Mouse (Mus musculus): ENCODE measurements around the gene Colq.

Colq gene

DNA sequence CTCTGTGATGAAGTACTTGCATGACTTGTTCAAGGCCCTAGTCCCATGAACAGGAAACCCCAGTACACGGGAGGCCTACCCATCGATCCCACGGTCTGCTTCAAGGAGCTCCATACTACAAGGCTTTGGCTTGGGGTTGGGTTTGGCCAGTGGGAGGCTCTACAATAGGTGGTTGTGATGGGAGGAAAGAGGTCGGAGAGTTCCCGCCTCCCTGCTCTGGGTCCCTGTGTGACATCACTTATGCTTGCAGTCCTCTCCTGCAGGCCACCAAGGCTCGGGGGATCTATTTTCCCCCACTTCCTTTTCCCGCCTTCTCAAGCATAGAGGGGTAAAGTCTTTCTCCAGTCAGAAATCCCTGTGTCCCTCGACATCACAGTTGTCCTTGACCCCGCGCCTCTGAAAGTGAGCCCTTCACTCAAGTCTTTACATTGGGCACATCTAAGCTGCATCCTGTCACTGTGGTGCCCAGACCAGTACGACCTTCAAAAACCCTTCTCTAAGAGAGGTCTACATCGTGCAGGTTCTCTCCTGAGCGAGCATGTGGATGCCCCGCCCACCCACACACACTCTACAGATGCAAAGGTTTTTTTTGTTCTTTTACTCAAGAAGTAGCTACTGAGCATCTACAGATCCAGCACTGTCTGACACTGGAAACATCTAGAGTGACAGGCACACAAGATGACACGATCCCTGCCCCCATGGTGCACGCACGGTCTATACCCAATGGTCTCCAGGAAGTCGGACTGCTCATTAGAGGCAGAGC, 16.1 kb downstream of the Colq start:
- no peak for DNase-seq

DNA sequence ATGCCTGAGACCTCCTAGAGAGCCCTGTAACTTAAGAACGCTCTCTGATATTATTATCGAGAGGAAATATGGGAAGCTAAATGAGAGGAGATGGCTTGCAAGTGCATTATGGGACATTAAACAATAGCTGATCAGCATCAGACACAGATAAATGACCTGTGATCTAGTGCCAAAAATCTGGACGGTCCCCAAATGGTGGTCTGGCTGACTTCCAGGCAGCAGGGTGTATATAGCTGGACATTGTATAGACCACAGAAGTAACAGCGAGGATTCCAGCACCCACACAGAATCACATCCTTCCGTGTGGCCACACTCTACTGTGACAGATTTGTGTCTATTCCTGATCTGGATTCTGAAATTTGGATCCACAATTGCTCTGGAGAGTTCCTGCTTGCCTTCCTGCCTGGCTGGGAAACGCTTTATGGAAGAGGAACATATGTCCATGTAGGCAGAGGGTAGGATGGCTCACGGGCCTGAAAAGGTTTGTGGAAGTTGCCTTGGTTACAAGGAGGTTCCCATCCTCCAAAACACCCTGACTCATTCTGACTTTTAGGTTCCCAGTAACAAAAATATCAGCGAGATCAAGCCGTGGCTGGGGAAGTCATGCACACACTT, 18.5 kb downstream of the Colq start:
- peak; percentile 17 for DNase-seq

DNA sequence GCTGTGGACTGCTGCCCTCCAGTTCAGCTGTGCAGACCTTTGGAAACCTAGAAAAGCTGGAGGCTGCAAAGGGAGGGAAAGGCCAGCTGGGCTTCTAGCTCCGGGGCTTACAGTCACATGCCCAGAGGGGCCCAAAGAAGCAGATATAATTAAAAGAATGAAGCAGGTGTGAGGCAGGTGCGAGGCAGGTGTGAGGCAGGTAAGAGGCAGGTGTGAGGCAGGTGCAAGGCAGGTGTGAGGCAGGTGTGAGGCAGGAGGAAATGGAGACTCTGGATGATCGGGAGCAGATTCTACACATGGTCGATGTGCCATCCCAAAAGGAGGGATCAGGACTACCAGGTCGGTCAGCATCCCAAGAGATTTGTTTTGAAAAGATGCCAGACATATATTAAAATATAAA, 19.7 kb downstream of the Colq start:
- DNase-seq: no peak

DNA sequence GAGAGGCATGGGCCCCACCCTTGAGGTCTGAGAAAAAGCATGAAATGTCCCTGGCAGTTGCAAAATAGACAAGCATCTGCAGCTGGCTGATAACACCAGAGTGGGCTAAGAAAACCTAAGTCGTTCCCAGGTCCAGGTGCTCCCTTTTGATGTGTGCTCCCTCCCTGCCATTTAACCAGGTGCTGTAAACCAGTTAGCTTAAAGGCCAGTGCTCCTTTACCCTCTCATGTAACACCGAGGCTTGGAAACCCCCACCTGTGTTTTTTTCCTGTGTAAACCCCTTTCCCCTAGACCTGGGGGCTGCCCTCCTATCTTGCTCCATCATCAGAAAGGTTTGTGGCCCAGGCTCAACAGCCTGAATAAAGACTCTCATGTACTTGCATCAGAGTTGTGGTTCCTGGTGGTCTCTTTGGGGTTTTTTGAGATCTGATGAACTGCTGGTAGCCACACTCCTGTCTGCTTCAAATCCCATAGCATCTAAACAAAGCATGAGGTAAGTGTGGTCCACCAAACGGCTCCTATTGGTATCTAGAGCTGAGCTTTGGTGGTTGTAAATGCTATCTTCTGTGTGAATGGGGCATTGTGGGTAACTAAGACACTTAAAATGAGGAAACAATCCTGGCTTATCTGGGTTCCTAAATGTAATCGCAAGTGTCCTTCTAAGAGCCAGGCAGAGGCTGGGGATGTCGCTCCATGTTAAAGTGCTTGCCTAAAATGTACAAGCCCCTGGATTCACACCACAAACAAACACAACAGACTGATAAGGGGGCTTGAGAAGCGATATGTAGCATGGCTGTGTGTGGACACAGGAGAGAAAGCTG, 20.8 kb downstream of the Colq start:
- DNase-seq: no peak

DNA sequence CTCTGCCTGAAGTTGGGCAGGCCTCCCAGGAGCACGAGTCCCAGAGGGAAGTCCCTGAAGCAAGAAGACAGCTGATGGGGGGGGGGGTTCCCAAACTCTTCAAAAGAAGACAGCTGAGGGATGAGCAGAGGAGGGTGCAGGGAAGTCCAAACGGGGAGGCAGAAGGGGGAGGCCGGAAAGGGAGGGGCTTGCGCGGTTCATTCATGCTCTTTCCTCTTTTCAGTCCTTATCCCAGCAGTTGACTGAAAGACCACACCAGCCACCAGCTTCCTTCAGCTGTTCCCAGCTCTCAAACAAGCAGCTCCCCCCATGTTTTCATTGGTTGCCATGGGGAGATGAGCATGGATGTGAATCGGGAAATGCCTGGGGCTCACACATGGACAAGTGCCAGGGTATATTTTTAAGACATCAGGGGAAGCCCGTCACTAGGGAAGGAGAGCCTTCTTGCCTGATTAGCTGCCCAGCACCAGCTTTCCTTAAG, 22.0 kb downstream of the Colq start:
- no peak for DNase-seq

DNA sequence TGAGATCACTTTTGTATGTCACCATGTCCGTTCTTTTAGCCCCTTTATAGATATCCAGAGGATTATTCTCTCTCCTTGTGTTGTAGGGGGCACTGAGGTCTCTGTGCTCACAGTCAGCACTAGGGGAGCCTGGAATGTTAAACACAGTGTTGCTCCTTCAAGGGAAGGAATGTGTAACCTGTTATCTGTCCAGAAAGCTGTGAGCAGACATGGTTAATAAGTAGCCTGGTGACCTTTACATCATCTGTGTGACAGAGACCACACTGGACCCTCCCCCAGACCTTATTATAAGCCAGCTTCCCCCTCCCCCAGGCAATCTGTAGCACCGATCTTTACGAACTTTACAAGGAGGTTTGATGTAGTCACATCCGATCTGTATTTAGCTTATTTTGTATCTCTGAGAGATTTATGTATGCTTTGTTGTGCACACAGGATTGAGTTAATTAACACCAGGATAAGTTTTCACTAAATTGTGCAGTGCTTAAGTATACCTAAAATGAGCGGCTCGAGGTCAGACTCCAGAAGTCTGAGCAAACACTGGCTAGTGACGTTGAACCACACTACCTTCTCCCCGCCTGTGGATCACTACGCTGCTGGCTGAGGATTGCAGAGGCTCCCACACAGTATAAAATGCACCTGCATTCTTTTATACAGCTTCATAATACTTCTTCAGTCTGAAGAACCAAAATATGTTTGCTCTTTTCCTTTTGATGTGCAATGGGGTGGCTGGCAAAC, 25.5 kb downstream of the Colq start:
- no peak for DNase-seq

DNA sequence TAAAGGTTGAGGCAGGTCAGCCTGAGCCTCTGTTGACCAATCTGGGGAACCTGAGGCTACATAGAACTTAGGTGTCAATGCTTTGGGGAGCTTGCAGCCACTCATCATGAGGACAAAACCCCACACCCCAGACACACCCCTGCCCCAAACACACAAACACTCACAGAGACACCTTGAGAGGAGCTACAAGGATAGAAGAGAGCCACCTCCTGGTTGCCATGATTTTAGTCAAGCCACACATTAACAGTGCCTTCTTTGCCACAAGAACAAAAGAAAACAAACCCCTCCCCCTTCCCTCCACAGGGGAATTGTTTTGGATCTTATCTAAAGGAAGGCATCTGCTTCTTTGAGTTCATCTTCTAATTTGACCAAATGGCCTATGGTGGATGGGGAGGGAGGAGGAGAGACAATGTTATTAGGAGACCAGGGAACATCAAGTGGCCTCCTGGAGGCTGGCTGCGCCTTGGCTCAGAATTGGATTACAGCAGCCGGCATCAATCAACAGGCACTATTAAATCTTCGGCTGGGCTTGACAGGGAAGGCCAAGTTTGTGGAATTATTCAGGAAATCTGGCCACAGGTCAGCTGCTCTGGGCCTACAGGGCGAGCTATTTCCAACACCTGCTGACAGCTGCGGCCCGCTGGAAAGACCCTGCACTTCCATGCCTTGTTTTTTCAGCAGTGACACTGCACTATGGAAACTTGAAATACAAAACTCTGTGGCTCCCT, 26.5 kb downstream of the Colq start:
- no peak for DNase-seq

DNA sequence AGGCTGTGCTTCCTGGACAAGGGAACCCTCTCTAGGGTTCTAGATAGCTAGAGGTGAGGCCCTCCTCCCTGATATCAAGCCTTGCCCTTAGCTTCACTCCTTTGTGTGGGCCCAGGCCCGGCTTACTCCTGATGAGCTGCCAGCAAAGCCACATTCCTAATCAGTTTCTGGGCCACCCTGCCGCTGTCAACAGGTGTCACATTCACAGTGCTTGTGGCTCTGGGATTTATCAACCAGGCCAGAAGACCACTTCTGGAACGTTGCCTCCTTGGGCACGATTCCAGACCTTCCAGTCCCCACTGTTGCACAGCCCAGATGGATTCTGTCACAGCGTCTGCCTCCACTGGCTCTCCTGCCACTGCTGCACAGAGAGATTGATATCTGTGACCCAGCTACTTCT, 30.3 kb downstream of the Colq start:
- no peak for DNase-seq

DNA sequence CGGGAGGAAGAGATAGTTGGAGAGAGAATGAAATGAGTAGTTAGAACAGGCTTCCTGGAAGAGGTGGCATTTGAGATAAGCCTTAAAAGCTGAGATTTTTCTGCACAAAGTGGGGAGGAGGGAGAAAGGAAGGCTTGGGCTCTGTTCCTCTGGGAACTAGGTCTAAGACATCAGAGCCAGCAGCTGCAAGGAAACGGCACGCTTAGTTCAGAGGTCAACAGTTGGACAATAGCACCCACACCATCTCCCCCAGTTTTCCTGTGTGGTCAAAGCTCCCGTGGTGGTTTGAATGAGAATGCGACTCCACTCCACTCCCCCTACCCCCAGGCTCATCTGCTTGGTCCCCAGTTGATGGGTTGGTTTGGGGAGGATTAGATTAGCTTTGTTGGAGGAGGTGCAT, 31.9 kb downstream of the Colq start:
- DNase-seq: no peak

DNA sequence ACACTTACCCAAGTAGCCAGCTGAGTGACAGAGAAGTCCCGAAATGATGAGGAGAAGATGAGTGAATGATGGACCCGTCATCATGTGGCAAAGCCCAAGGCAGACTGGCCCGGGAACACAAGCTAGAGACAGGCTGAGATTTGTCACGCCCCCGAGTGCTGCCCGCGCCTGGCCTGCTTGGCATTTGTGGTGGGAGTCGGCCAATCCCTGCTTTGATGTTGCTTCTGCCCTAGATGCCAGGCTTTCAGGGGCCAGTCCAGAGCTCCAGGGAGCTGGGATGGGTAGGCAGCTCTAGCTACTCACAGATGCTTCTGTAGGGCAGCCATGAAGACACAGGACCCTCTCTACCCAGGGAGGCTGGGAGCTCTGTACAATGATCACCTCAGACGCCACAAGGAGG, 33.4 kb downstream of the Colq start:
- DNase-seq: no peak

DNA sequence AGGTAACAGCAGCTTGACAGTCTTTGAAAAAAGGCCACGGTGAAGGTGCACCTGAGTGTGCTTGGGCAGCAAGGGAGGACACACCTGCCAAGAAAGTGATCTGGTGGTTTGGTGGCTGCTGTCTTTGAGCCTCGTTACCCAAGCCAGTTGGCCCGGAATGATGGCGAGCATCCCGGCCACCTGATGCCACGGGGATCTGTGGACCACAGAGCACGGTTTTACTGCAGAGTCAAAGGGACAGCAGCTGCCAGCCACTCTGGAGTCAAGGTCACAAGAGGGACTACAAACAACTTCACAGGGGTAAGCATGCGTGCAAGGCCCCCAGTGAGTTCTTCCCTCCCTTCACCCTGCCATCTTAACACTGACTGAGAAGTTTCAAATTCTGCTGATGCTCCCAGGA, 33.9 kb downstream of the Colq start:
- peak; percentile 38 for DNase-seq

DNA sequence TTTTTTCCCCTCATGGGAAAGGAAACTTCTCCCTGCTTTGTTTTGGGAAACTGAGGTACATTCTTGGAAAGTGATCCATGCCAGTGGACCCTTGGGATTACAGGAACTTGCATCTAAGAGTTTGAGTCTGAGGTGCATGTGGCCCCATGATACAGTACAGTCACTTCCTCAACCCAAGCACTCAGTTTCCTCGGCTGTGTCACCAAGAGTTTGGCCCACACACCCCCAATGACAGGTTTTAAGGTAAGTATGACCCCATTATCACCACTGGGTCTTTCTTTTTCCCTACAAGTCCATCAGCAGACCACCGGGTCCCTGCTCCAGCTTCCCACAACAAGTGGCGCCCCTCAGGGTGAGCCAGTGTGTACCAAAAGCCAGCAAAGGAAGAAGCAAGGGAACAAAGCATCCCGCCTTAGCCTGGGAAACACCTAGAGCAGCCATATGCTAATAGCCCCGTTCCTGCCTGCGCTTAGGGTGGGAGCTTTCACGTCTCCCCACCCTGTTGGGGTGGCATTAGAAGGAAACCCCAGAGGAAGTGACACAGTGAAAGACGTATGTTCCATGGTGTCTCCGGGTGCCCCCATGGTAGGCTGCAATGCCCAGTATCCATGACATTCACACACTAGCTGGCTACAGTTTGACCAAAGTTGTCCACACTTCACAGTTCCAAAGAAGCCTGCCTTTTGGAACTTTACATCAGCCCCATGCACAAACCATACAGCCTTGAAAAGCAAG, 34.5 kb downstream of the Colq start:
- DNase-seq: no peak

DNA sequence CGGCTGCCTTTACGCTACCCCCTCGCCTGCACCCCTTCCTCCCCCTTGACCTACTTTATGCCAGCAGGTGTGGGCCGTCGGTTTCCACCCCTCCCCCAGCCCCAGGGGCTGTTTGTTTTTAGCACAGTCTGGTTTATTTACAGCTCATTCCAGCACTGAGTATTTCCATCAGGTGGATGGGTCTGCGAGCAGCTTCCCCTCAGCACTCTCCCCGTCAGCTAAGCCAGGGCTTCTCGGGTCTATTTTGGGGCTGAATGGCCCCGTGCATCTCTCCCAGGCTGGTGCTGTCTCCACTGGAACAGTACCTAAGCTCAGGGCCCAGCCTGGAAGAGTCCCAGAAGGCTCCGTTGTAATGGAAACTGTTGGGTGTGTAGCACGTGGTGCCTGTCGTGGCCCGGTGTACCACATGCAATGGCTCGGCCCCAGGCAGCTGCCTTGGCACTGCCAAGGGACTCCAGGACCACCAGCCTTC, 35.1 kb downstream of the Colq start:
- no peak for DNase-seq

DNA sequence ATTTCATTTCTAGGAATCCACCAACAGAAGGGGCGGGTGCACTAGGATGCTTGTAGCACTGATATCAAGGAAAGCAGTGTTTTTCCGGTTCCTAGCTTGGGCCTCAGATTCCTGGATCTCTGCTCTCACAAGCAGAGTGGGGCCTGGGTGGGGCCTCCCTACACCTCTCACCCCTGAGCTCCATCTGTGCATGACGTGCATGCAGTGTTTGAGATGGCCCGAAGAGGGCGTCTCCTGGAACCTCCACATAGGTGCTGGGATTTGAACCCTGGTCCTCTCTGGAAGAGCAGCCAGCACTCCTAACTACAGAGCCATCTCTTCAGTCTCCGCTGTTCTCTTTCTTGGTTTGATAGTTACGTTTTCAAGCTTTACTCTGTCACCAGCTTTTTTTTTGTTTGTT, 36.1 kb downstream of the Colq start:
- DNase-seq: no peak

DNA sequence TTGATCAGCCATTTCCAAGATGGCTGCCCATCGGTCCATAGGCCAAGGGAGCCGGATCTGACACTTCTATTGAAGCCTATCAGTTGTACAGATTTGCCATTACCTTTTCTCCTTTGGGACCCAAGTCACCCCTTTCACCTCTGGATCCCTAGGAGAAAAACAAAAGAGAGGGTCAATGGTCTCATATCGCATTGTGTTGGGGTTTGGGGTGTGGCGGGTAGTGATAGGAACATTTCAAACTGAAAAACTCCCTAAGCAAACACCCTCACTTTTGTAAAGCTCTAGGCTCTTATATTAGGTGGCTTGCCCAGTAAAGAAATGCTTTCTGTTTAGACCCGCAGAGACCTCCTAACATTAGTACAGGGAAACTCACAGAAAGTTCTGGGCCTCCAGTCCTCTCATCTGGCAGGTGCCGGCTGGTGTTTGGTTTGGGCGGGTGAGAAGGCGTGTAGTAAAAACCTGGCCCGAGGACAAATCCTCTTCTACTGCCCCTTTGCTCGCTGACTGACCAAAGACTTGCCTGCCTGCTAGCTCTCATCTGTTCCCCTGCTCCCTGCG, 47.2 kb downstream of the Colq start:
- DNase-seq: no peak

DNA sequence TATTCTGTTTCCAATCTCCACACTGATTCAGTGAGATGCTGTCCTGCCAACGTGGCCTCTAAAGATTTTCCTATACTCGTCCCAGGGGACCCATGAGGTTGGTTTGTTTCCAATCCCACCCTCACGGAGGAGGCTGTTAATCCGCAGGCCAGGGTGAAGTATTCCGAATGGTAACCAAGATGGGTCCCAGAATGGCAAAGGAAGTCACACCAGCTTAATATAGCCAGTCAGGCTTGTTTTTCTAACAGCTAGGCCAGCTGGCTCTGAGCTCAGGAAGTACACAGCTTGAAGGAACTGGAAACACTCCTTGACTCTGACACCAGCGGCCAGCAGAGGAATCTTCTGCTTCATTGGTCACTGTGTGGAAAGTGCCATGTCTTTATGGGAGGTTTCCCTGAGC, 53.8 kb downstream of the Colq start:
- peak; percentile 82 for DNase-seq

DNA sequence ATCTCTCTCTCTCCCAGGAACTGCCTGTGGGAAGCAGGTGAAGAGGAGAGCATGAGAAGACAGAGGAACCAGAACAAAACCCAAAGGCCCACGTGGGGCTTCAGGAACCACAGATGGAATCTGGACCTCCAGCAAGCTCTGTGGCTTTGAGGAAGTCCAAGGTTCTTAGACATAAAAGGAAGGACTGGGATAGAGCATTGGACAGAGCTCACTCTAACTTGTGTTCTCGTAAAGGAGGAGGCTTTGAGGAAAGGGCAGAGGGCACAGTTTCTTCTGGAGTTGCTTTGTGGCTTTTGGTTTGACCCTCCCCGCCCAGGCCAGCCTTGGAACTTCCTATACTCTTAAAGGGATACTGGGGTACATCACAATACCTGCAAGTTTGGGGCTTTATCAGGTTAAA, 58.5 kb downstream of the Colq start:
- DNase-seq: no peak

DNA sequence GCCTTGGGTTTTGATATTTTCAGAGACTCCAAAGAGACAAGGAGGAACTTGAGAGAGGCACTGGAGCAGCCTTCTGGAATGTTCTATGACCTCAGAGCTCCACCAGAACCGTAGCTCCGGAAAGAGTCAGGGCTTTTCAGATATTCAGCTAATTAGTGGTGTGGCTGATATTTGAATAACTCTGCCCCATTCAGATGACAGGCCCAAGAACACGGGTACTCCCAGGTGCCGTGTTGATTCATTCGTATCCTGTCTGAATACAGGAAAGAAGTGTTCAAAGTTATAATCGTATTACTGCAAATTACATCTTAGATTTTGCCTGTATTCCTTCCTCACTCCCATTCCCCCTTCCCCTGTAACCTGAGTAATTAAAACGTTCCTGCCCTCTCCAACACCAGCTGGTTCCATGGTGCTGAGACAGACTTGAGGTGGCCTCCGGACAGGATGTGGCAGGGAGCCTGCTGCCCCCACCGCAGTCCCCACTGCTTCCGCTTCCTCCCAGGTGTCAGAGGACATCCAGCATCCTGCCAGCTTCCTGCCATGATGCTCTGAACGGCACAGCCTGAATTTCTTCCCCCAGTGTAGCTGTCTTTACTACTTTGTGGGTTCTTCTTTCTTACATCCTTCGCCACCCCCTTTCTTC, 59.5 kb downstream of the Colq start:
- DNase-seq: no peak

DNA sequence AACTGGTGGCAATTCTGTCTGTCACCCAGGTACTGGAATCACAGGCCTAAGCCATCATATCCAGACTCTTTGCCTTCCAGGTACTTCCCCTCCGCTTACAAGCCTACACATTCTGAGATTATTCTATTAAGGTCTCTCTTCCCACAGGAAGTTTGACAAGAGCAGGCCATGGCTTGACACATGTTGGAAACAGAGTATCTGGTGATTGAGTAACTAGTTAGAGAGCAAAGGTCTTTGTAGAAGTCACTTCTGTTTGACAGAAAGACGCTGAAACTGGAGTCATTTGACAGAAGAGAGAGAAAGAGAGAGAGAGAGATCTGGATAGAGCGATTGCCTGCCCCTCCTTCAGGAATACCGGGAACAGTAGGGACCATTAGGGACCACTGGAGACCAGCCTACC, 60.3 kb downstream of the Colq start:
- no peak for DNase-seq

DNA sequence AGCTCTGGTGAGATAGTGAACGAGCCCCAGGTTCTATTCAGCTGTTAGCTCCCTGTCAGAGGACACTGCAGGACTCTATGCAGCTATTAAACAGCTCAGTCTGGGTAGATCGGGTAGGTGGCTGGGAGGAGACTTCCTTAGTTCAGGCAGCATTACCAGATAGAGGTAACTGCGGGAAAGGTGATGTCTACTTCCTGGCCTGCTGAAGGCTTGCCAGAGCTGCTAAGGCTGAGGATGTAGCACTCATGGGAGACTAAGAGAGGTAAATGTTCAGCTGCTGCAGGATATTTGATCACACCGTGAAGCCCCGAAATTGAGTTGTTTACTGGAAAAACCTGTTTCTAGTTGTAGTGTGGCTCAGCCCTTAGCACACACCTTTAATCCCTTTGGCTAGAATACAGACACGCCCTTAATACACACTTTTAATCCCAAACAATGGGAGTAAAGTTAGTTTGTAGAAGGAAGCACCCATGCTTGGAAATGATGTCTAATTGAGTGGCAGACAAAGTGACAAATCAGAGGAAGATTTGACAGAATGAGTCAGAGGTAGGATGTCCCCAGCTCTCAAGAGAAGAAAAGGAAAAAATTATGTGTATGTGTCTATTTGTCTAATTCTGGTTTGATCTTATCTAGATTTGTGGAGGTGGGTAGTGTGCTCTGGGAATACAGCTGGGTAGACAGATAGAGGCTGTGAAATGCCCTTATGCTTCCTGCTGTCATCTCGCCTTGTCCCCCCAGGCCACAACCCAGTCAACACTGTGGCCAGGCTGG, 65.9 kb downstream of the Colq start:
- no peak for DNase-seq
